Mouse (Mus musculus) hindbrain, embryonic 11.5 days (tissue): Measurements from ENCODE around the gene Slc2a6. TPM values are rescaled to one million over a fixed set of nuclear protein-coding genes. Genes with fewer than 3 reads are reported as not detected.

Experiments
- ATAC-seq: fragments of 200-750 bp; cut with Nextera tagmentation; 2 replicates; pipeline ENCODE4 v1.8.0; 2017; ENCODE audit warnings: mild to moderate bottlenecking, moderate TSS enrichment, moderate library complexity; ENCODE audit not compliant: low FRiP score
- DNase-seq: peaks from one replicate; pipeline ENCODE4 v3.0.0-alpha.2; 2015; ENCODE audit warnings: low spot score
- H3K27ac ChIP-seq: fragments of 300-500 bp; sonication (generic); 2 replicates; pipeline ENCODE4 v1.5.1; 2014; ENCODE audit warnings: mild to moderate bottlenecking, low read depth, low read length
- H3K27me3 ChIP-seq: fragments of 300-500 bp; sonication (generic); 2 replicates; pipeline ENCODE4 v1.6.1; 2014; ENCODE audit warnings: mild to moderate bottlenecking, low read length, moderate library complexity, mixed read lengths; ENCODE audit not compliant: control insufficient read depth, insufficient read depth
- H3K36me3 ChIP-seq: fragments of 300-500 bp; sonication (generic); 2 replicates; pipeline ENCODE4 v1.6.1; 2014; ENCODE audit warnings: mild to moderate bottlenecking, low read length, moderate library complexity, mixed read lengths; ENCODE audit not compliant: control insufficient read depth, insufficient read depth
- H3K4me1 ChIP-seq: fragments of 300-500 bp; sonication (generic); replicated peaks from 2 replicates; pipeline ENCODE4 v1.6.1; 2014; ENCODE audit warnings: low read length, mixed read lengths; ENCODE audit not compliant: control insufficient read depth, insufficient read depth
- H3K4me2 ChIP-seq: fragments of 300-500 bp; sonication (generic); replicated peaks from 2 replicates; pipeline ENCODE4 v1.6.1; 2014; ENCODE audit warnings: mild to moderate bottlenecking, low read depth, low read length
- H3K4me3 ChIP-seq: fragments of 300-500 bp; sonication (generic); 2 replicates; pipeline ENCODE4 v1.5.1; 2014; ENCODE audit warnings: low read depth, low read length
- H3K9ac ChIP-seq: fragments of 300-500 bp; sonication (generic); 2 replicates; pipeline ENCODE4 v1.6.1; 2014; ENCODE audit warnings: low read depth, low read length
- H3K9me3 ChIP-seq: fragments of 300-500 bp; sonication (generic); 2 replicates; pipeline ENCODE4 v1.6.1; 2016; ENCODE audit warnings: low read length; ENCODE audit not compliant: control insufficient read depth
- WGBS: fragments of 180-500 bp; shearing (Covaris S2); extraction: QIAGEN DNeasy Blood & Tissue Kit; methylation state at CpG from one replicate; pipeline ENCODE4 v1.1.7; 2014; 5-methylcytosine and 5-hydroxymethylcytosine counted together
- polyA plus RNA-seq: library from polyadenylated mRNA; unstranded; fragments of >200 nt; fragmentation: Nextera tagmentation; extraction: Ambion mirVana; gene quantifications from 2 replicates; pipeline ENCODE4 v1.2.1, GENCODE M21; 2014

The Slc2a6 gene
- polyA plus RNA-seq, 1 experiment from 2014 or later, result 2.3 TPM

- WGBS, result 81% methylated on average over 7 of the region's 7 CpGs
- Histone ChIP-seq H3K27me3 (no peaks in the 10 kb centered on the region), H3K36me3 (no peaks in the 10 kb centered on the region), H3K4me1 (peaks cover 6% of the 10 kb centered on the region), H3K4me2 (no peak overlapping the region), H3K9ac (no peak overlapping the region), H3K9me3 (no peaks in the 10 kb centered on the region), H3K4me3 (no peak overlapping the region), H3K27ac (no peak overlapping the region)
- ATAC-seq (no peak), DNase-seq (no peak)
These were observed 20.1 kb downstream of the Slc2a6 start for GRCm38 (mm10) chr2:27007701-27008100.

- Histone ChIP-seq H3K27me3 (no peaks in the 10 kb centered on the region), H3K9ac (no peak overlapping the region), H3K4me3 (no peak overlapping the region), H3K27ac (no peak overlapping the region), H3K4me1 (peaks cover 6% of the 10 kb centered on the region), H3K4me2 (no peak overlapping the region), H3K36me3 (no peaks in the 10 kb centered on the region), H3K9me3 (no peaks in the 10 kb centered on the region)
- DNase-seq, result no peak
- 74% methylated on average over 4 of the region's 4 CpGs for WGBS
- no peak for ATAC-seq
These were observed 21.5 kb downstream of the Slc2a6 start for GRCm38 (mm10) chr2:27006255-27006654.

GRCm38 (mm10) chr2:26997993-26998392, 29.8 kb downstream of the Slc2a6 start:
- no peak for ATAC-seq
- Histone ChIP-seq H3K9me3 (no peaks in the 10 kb centered on the region), H3K27me3 (no peaks in the 10 kb centered on the region), H3K27ac (no peak overlapping the region), H3K4me2 (no peak overlapping the region), H3K4me3 (no peak overlapping the region), H3K9ac (no peak overlapping the region), H3K4me1 (no peaks in the 10 kb centered on the region), H3K36me3 (no peaks in the 10 kb centered on the region)
- no peak for DNase-seq
- 93% methylated on average over 6 of the region's 7 CpGs for WGBS

GRCm38 (mm10) chr2:26997498-26997897, 30.3 kb downstream of the Slc2a6 start:
- no peaks in the 10 kb centered on the region for H3K36me3 ChIP-seq
- no peak for ATAC-seq

GRCm38 (mm10) chr2:26993936-26994335, 33.9 kb downstream of the Slc2a6 start:
- H3K27ac ChIP-seq, result no peak overlapping the region
- H3K4me2 ChIP-seq, result no peak overlapping the region
- ATAC-seq (no peak), DNase-seq (no peak)
- no peak overlapping the region for H3K4me3 ChIP-seq
- H3K27me3 ChIP-seq, result no peaks in the 10 kb centered on the region
- WGBS, result 78% methylated on average over 3 of the region's 3 CpGs
- H3K9ac ChIP-seq, result no peak overlapping the region
- no peaks in the 10 kb centered on the region for H3K9me3 ChIP-seq
- H3K4me1 ChIP-seq, result no peaks in the 10 kb centered on the region
- no peaks in the 10 kb centered on the region for H3K36me3 ChIP-seq

More at GRCm38 (mm10) chr2:26997498-26997897, 30.3 kb downstream of the Slc2a6 start:
- Histone ChIP-seq H3K27ac (no peak overlapping the region), H3K9me3 (no peaks in the 10 kb centered on the region), H3K9ac (no peak overlapping the region), H3K4me1 (no peaks in the 10 kb centered on the region), H3K4me2 (no peak overlapping the region), H3K4me3 (no peak overlapping the region), H3K27me3 (no peaks in the 10 kb centered on the region)
- WGBS, result 92% methylated on average over 1 of the region's 1 CpGs
- no peak for DNase-seq

- ATAC-seq (no peak), DNase-seq (no peak)
- H3K27ac ChIP-seq, result no peak overlapping the region
- no peaks in the 10 kb centered on the region for H3K27me3 ChIP-seq
- H3K36me3 ChIP-seq, result no peaks in the 10 kb centered on the region
- H3K4me3 ChIP-seq, result no peak overlapping the region
- 89% methylated on average over 5 of the region's 5 CpGs for WGBS
- H3K4me2 ChIP-seq, result no peak overlapping the region
- no peaks in the 10 kb centered on the region for H3K9me3 ChIP-seq
- H3K4me1 ChIP-seq, result no peaks in the 10 kb centered on the region
- no peak overlapping the region for H3K9ac ChIP-seq
These were observed 43.2 kb downstream of the Slc2a6 start for GRCm38 (mm10) chr2:26984640-26985039.

- no peak overlapping the region for H3K4me3 ChIP-seq
- no peaks in the 10 kb centered on the region for H3K36me3 ChIP-seq
- H3K27ac ChIP-seq, result no peak overlapping the region
- H3K4me2 ChIP-seq, result no peak overlapping the region
- no peaks in the 10 kb centered on the region for H3K27me3 ChIP-seq
- DNase-seq, result no peak
- ATAC-seq, result no peak
- H3K4me1 ChIP-seq, result no peaks in the 10 kb centered on the region
- WGBS, result 73% methylated on average over 2 of the region's 2 CpGs
- no peak overlapping the region for H3K9ac ChIP-seq
- H3K9me3 ChIP-seq, result no peaks in the 10 kb centered on the region
These were observed 43.6 kb downstream of the Slc2a6 start for GRCm38 (mm10) chr2:26984179-26984578.

GRCm38 (mm10) chr2:26980361-26980760, 47.4 kb downstream of the Slc2a6 start:
- DNase-seq (no peak), ATAC-seq (no peak)
- no peak overlapping the region for H3K4me3 ChIP-seq
- WGBS, result 80% methylated on average over 1 of the region's 1 CpGs
- H3K27ac ChIP-seq, result no peak overlapping the region
- H3K9ac ChIP-seq, result no peak overlapping the region
- H3K27me3 ChIP-seq, result no peaks in the 10 kb centered on the region
- H3K4me2 ChIP-seq, result no peak overlapping the region
- no peaks in the 10 kb centered on the region for H3K4me1 ChIP-seq
- H3K36me3 ChIP-seq, result no peaks in the 10 kb centered on the region
- H3K9me3 ChIP-seq, result no peaks in the 10 kb centered on the region

GRCm38 (mm10) chr2:26973960-26974359, 53.8 kb downstream of the Slc2a6 start:
- no peaks in the 10 kb centered on the region for H3K4me1 ChIP-seq
- no peak for ATAC-seq
- H3K27me3 ChIP-seq, result no peaks in the 10 kb centered on the region
- no peaks in the 10 kb centered on the region for H3K36me3 ChIP-seq
- H3K4me2 ChIP-seq, result no peak overlapping the region
- 59% methylated on average over 4 of the region's 4 CpGs for WGBS
- H3K4me3 ChIP-seq, result no peak overlapping the region
- DNase-seq, result no peak
- H3K27ac ChIP-seq, result no peak overlapping the region
- no peaks in the 10 kb centered on the region for H3K9me3 ChIP-seq
- no peak overlapping the region for H3K9ac ChIP-seq
